In the genomic region with DNA sequence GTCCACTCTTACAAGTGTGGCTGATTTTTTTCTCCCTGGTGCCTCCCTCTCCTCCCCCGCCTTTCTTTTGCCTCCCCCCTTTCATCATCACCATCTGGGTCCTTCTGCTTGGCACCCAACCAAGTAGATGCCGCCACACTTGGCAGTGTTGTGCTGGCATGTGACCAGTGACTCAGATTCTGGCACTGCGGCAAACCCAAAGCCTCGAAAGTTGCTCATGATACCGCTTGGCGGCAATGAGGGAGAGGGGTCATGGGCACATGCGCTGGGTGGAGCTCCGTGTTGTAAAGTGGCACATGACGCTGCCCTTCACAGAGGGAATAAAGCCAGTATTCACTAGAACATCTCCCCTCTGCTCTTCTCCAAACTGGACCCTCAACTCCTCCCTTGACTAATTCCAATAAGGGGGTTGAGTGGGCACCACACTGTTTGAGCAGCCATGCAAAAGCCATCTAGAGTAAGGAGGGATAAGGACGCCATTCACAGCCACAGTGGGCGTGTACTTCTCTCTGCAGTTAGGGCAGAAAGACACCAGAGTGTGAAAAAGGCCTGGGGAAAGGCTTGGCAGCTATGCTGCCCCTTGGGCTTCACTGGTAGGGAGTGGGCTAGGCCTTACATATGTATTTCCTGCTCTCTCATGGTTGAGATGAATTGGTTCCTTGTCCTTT, we compare ENCODE assay signal across 8 mouse cellular contexts. TPM values are rescaled to one million over a fixed set of nuclear protein-coding genes. Genes with fewer than 3 reads are reported as not detected.
DNase-seq lines count a peak whose midpoint lies in the region; ATAC-seq and TF ChIP-seq lines count a peak whose summit lies in the region.

No protein-coding gene starts in this region.

- TF ChIP-seq RAD21 in MEL (IDR thresholded peaks at IDR 0.05; ENCODE audit: low read depth, low read length): no peak

- no peak for TF ChIP-seq CTCF in MEL (IDR thresholded peaks at IDR 0.05 in 2 of 3, conservative IDR thresholded peaks at IDR 0.05 in 1 of 3; ENCODE audit: control insufficient read depth in 1 of 3, insufficient read depth in 1 of 3, low read depth in 2 of 3, low read length in 3 of 3, poor library complexity in 1 of 3, severe bottlenecking in 1 of 3)
- TF ChIP-seq CTCF in lung, postnatal 0 days (IDR thresholded peaks at IDR 0.05): no peak

- peak; percentile 92 to 93 for ATAC-seq in hematopoietic stem cell, adult 5-6 weeks (replicated peaks in 1 of 2; ENCODE audit: insufficient read depth in 1 of 2, low FRiP score in 2 of 2, low TSS enrichment in 1 of 2, low read depth in 1 of 2, poor library complexity in 2 of 2, severe bottlenecking in 2 of 2)
- peak; percentile 40 for ATAC-seq in lung, postnatal 0 days

- no peak overlapping the region for H3K27ac ChIP-seq in MEL (ENCODE audit: control insufficient read depth, low read depth, low read length)
- H3K27ac ChIP-seq in lung, postnatal 0 days (ENCODE audit: low read length): no peak overlapping the region

- no peaks in the 10 kb centered on the region for H3K9me3 ChIP-seq in MEL (replicated peaks; ENCODE audit: insufficient read depth, low read length)
- no peaks in the 10 kb centered on the region for H3K9me3 ChIP-seq in lung, postnatal 0 days (ENCODE audit: low read length)

- TF ChIP-seq POLR2A in MEL (IDR thresholded peaks at IDR 0.05; ENCODE audit: control insufficient read depth in 1 of 2, insufficient read depth in 1 of 2, low read depth in 1 of 2, low read length in 2 of 2, poor library complexity in 1 of 2): no peak

- peak; percentile 51 for DNase-seq in gastrocnemius, postnatal 10 days
- DNase-seq in gastrocnemius, postnatal 25 days: no peak
- DNase-seq in MEL (ENCODE audit: low read depth, low spot score): no peak
- peak; percentile 95 for DNase-seq in cerebellum, adult 9-11 months
- DNase-seq in lung, postnatal 0 days (ENCODE audit: low spot score): peak; percentile 14
- DNase-seq in right cerebral cortex, postnatal 36 days (ENCODE audit: low spot score in 2 of 2): peak; percentile 83 to 86
- DNase-seq in urinary bladder, postnatal 25 days (ENCODE audit: low spot score): no peak

- no peaks in the 10 kb centered on the region; a peak in 1 of 4 replicates for H3K4me1 ChIP-seq in MEL (ENCODE audit: control insufficient read depth in 1 of 2, insufficient read depth in 2 of 2, low read length in 2 of 2)
- no peaks in the 10 kb centered on the region for H3K4me1 ChIP-seq in lung, postnatal 0 days (ENCODE audit: insufficient read depth, low read depth, low read length)

- H3K79me2 ChIP-seq in MEL (ENCODE audit: control insufficient read depth, insufficient read depth, low read length, poor library complexity): no peaks in the 10 kb centered on the region

- H3K9ac ChIP-seq in MEL (ENCODE audit: control insufficient read depth, low read depth, low read length, poor library complexity, severe bottlenecking): no peak overlapping the region
- no peak overlapping the region for H3K9ac ChIP-seq in lung, postnatal 0 days (replicated peaks; ENCODE audit: low read depth)

- no peak overlapping the region for H3K4me2 ChIP-seq in lung, postnatal 0 days (replicated peaks; ENCODE audit: low read depth, low read length)

- no peak overlapping the region for H3K4me3 ChIP-seq in MEL (ENCODE audit: control insufficient read depth in 1 of 2, insufficient read depth in 1 of 2, low read depth in 2 of 2, low read length in 2 of 2)
- H3K4me3 ChIP-seq in lung, postnatal 0 days (ENCODE audit: low read depth, low read length): no peak overlapping the region

- no peak for TF ChIP-seq EP300 in MEL (IDR thresholded peaks at IDR 0.05; ENCODE audit: low read depth in 1 of 2, low read length in 2 of 2)
- TF ChIP-seq EP300 in lung, postnatal 0 days (IDR thresholded peaks at IDR 0.05): no peak

- H3K27me3 ChIP-seq in MEL (ENCODE audit: control insufficient read depth in 1 of 2, insufficient read depth in 2 of 2, low read length in 2 of 2): no peaks in the 10 kb centered on the region
- H3K27me3 ChIP-seq in lung, postnatal 0 days (replicated peaks; ENCODE audit: insufficient read depth, low read length): no peaks in the 10 kb centered on the region

- WGBS in lung, postnatal 0 days: 54% methylated on average over 11 of the region's 11 CpGs

- H3K36me3 ChIP-seq in MEL (ENCODE audit: control insufficient read depth in 1 of 2, insufficient read depth in 2 of 2, low read length in 2 of 2): 0 out of 4 replicates have a peak, but pooled peaks cover 0 to 3% of the 10 kb centered on the region in 2 experiments
- H3K36me3 ChIP-seq in lung, postnatal 0 days (ENCODE audit: insufficient read depth, low read length): no peaks in the 10 kb centered on the region

TF ChIP-seq in MEL, 35 proteins besides CTCF, POLR2A, EP300 and RAD21:
- TF ChIP-seq CHD1 (IDR thresholded peaks at IDR 0.05; ENCODE audit: low read depth, low read length): no peak
- TF ChIP-seq SIN3A (IDR thresholded peaks at IDR 0.05; ENCODE audit: low read length): no peak
- TF ChIP-seq USF1 (IDR thresholded peaks at IDR 0.05; ENCODE audit: low read depth, low read length): peak; percentile 30; the same call in 1 of the 2 replicates
- TF ChIP-seq HCFC1 (IDR thresholded peaks at IDR 0.05; ENCODE audit: low read depth, low read length): no peak
- no peak for TF ChIP-seq ZKSCAN1 (IDR thresholded peaks at IDR 0.05; ENCODE audit: low read depth, low read length)
- no peak for TF ChIP-seq TCF12 (IDR thresholded peaks at IDR 0.05; ENCODE audit: low read depth, low read length)
- TF ChIP-seq BHLHE40 (IDR thresholded peaks at IDR 0.05; ENCODE audit: borderline replicate concordance, low read depth, low read length): no peak
- TF ChIP-seq NELFE (IDR thresholded peaks at IDR 0.05; ENCODE audit: low read depth, low read length): no peak

RNA-seq across cellular contexts. Expression of a gene that starts 36.8 kb away (rescaled TPM):
- total RNA-seq in gastrocnemius, postnatal 10 days (2021): 1 to 10 TPM; 1.8 to 3.0 TPM
- 1 to 10 TPM; 3.5 to 3.7 TPM for total RNA-seq in gastrocnemius, postnatal 25 days (2021)
- 0.42 TPM in 2 replicates for total RNA-seq in MEL (2012; rRNA removed)
- polyA plus RNA-seq in MEL (2012; ENCODE audit: insufficient read depth in 1 of 2, insufficient read length in 2 of 2, low read depth in 1 of 2, low replicate concordance in 2 of 2, missing spikeins in 1 of 2): 1 to 10 TPM in 1 of 2 experiments, not detected in 1; 3.2 TPM
- 3.1 and 3.8 TPM in 2 replicates for total RNA-seq in hematopoietic stem cell, adult 5-6 weeks (2017)
- polyA plus RNA-seq in lung, postnatal 0 days (2015; fragmentation: Nextera tagmentation; extraction: Ambion mirVana): 1.0 and 1.7 TPM in 2 replicates

RNA-seq across cellular contexts. Expression of a gene that starts 39.3 kb away (rescaled TPM):
- total RNA-seq in gastrocnemius, postnatal 10 days (2021): 10 to 100 TPM; 12.8 to 13.9 TPM
- 10 to 100 TPM; 10.5 to 11.1 TPM for total RNA-seq in gastrocnemius, postnatal 25 days (2021)
- 8.7 and 9.0 TPM in 2 replicates for total RNA-seq in MEL (2012; rRNA removed)
- polyA plus RNA-seq in MEL (2012; ENCODE audit: insufficient read depth in 1 of 2, insufficient read length in 2 of 2, low read depth in 1 of 2, low replicate concordance in 2 of 2, missing spikeins in 1 of 2): 10 to 100 TPM in 1 of 2 experiments, not detected in 1; 13.2 TPM
- total RNA-seq in hematopoietic stem cell, adult 5-6 weeks (2017): 9.0 and 17.9 TPM in 2 replicates
- 13.6 and 14.1 TPM in 2 replicates for polyA plus RNA-seq in lung, postnatal 0 days (2015; fragmentation: Nextera tagmentation; extraction: Ambion mirVana)

RNA-seq across cellular contexts. Expression of a gene that starts 40.0 kb away (rescaled TPM):
- 10 to 100 TPM; 22.4 to 24.1 TPM for total RNA-seq in gastrocnemius, postnatal 10 days (2021)
- 10 to 100 TPM; 15.7 to 17.0 TPM for total RNA-seq in gastrocnemius, postnatal 25 days (2021)
- total RNA-seq in MEL (2012; rRNA removed): 138 and 148 TPM in 2 replicates
- polyA plus RNA-seq in MEL (2012; ENCODE audit: insufficient read depth in 1 of 2, insufficient read length in 2 of 2, low read depth in 1 of 2, low replicate concordance in 2 of 2, missing spikeins in 1 of 2): 100 to 1,000 TPM in 1 of 2 experiments, not detected in 1; 140 TPM
- 58.0 and 66.5 TPM in 2 replicates for total RNA-seq in hematopoietic stem cell, adult 5-6 weeks (2017)
- polyA plus RNA-seq in lung, postnatal 0 days (2015; fragmentation: Nextera tagmentation; extraction: Ambion mirVana): 59.1 and 62.8 TPM in 2 replicates

RNA-seq across cellular contexts. Expression of a gene that starts 51.1 kb away (rescaled TPM):
- total RNA-seq in gastrocnemius, postnatal 10 days (2021): 1 to 10 TPM; 4.6 to 5.0 TPM
- total RNA-seq in gastrocnemius, postnatal 25 days (2021): 1 to 10 TPM; 4.8 to 5.7 TPM
- 12.5 and 12.6 TPM in 2 replicates for total RNA-seq in MEL (2012; rRNA removed)
- polyA plus RNA-seq in MEL (2012; ENCODE audit: insufficient read depth in 1 of 2, insufficient read length in 2 of 2, low read depth in 1 of 2, low replicate concordance in 2 of 2, missing spikeins in 1 of 2): 10 to 100 TPM in 1 of 2 experiments, not detected in 1; 47.9 TPM
- total RNA-seq in hematopoietic stem cell, adult 5-6 weeks (2017): 17.2 and 23.9 TPM in 2 replicates
- 11.5 and 13.3 TPM in 2 replicates for polyA plus RNA-seq in lung, postnatal 0 days (2015; fragmentation: Nextera tagmentation; extraction: Ambion mirVana)

Comparison
In these comparisons a context has a peak if more than half of its experiments do, and no peak if none do; other contexts are left out.
1. DNase-seq: peak in gastrocnemius, postnatal 10 days (single experiment), cerebellum, adult 9-11 months (single experiment), lung, postnatal 0 days (single experiment) and right cerebral cortex, postnatal 36 days (2 of 2); none in gastrocnemius, postnatal 25 days (single experiment), MEL (single experiment) and urinary bladder, postnatal 25 days (single experiment).